Mouse (Mus musculus) gastrocnemius, postnatal 36 days (tissue): ENCODE results near the gene Lhfp. TPM values are rescaled to one million over a fixed set of nuclear protein-coding genes. Genes with fewer than 3 reads are reported as not detected.

Source experiments
- DNase-seq, 2 experiments: peaks; one replicate each; pipeline ENCODE4 v3.0.0; 2022
- intact Hi-C: fragments of 180-260 bp; cut with DNase I; formaldehyde crosslinking; loops from one replicate; pipeline ENCODE4 v1.15.1; 2025
- total RNA-seq, 2 experiments: library from RNA; stranded (reverse); gene quantifications; 2 replicates each; pipeline ENCODE4 v1.2.3; 2021

The Lhfp gene
- total RNA-seq, 2 experiments from 2014 or later, result 12.0 to 12.1 TPM

- intact Hi-C loops, result no loop called here
- no peak for DNase-seq
These were observed 260.5 kb downstream of the Lhfp start for GRCm38 (mm10) chr3:53301866-53302265.

DNA sequence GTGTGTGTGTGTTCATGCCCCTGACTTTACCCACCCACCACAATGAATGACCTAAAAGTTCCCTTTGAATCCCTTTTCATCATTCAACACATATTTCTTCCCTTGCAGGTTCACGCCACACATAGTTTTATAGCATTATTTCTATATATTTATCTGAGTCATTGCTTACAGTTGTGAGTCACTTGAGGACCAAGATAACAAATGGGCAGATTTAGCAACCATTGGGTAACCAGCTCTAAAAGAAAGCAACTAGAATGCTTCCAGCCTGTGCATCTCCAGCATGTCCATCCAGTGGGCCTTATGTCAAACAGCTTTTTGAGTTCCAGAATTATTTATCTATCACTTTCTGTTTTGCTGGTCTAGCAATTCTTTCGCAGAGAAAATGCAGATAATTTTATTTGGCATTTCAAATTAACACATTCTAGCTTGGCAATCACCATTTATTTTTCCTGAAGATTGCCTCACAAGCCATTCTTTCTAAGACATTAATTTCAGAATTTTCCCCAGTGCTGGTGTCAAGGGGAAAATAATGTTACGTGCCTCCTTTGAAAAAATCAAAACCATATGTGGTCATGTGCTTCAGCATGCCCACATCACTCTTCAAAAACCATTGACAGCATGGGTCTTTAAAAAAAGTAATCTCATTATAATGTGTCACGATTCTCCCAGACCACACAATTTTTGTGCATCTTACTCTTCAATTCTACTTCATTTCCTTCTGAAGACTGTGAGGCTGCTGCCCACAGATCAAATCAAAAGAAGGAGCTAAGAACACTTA, 263.0 kb downstream of the Lhfp start:
- intact Hi-C loops, result no loop called here
- no peak for DNase-seq

DNA sequence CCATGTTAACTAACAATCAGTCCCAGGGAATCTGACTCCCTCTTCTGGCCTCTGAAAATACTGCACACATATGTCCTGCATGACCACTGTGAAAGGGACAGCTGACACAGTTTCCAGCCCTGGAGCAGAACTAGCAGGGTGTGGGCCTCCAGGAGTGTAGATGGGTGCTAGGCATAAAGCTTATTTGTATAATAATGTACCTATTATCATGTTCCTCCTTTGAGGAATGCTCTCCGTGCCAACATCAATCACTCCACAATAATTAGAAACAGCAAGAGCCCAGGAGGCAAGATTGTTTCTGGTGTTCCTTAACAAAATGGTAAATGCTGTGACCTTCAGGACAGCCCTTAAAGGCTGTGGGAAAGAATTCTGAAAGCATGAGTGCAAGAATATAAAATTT, 264.5 kb downstream of the Lhfp start:
- intact Hi-C loops, result no loop called here

DNA sequence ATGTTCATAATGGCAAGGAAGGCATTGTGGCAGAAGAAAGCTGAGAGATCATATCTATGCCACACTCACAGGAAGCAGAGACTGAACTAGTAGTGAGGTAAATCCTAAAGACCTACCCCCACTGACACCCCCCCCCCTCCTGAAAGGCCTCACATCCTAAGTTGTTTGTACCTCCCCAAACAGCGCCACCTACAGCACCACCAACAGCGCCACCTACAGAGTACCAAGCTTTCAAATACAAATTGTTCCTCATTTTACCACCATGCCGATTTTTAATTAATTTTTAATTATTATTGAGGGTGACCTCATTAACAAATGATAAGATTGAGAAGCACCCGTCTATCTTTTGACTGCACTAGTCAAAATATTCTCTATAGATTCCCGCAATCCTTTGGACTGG, 267.3 kb downstream of the Lhfp start:
- no peak for DNase-seq
- intact Hi-C loops, result no loop called here

More for the DNA sequence above, 264.5 kb downstream of the Lhfp start:
- no peak for DNase-seq

DNA sequence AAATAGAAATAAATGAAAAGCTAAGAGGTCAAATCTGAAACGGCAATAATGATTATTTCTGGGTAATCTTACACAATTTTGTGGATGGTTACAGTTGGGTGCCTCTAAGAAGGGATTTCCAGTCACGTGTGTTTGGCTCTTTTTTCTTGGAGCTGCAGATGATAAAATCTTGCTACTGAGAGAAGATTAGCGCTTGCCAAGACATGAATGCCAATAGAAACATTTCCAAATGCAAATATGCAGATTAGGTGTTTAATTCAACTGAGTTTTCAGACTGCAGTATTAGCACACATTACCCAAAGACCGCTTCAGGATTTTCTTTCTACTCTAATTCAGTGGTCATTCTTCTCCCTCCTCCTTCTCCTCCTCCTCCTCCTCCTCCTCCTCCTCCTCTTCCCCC, 268.8 kb downstream of the Lhfp start:
- intact Hi-C loops, result no loop called here
- DNase-seq, result no peak

DNA sequence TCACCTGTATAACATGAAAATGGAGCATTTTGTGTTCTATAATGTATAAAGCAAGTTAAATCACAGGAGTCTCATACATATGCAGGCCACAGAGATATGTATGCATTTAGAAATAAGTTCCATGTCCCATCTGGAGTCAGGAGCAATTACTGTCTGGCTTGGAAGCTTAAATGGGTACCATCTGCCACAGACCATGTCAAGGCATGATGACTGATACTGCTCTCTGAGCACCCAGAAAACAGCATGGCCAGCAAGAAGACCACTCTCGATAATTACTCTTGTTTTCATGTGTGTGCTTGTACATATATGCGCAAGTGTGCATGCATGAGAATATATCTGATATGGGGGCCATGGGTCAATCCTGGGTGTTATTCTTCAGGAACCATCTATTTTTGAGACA, 269.3 kb downstream of the Lhfp start:
- intact Hi-C loops, result no loop called here
- no peak for DNase-seq

Other genes starting within 250 kb of the Lhfp start
- gene Cog6, start 24.3 kb upstream of the Lhfp start, total RNA-seq, result 10 to 100 TPM; 34.8 to 36.3 TPM